Mouse (Mus musculus) MN1 (cell line): ENCODE measurements around the gene Mtf1.

ENCODE experiments used
- DNase-seq: peaks from one replicate; pipeline ENCODE4 v3.0.0-alpha.2; 2016; ENCODE audit warnings: low spot score

Gene Mtf1

DNA sequence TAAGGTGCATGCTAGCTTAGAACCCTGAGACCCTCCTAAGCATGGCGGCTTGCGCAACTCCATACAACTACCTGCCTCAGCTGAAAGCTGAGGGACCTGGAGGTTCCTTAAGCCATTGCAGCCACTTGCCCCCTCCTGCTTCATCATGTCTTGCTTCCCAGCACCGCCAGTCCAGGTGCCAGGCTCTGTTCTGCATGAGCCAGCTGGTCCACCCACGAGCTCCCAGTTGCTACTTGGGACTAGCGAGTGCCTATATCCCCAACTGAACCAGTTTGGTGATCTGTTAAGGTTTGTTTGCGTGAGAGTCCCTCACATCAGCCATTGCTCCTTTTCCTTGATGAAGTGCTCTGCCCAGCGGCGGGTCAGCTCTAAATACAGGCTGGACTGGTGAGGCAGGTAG lies 54.4 kb downstream of the Mtf1 start:
- DNase-seq: no peak

DNA sequence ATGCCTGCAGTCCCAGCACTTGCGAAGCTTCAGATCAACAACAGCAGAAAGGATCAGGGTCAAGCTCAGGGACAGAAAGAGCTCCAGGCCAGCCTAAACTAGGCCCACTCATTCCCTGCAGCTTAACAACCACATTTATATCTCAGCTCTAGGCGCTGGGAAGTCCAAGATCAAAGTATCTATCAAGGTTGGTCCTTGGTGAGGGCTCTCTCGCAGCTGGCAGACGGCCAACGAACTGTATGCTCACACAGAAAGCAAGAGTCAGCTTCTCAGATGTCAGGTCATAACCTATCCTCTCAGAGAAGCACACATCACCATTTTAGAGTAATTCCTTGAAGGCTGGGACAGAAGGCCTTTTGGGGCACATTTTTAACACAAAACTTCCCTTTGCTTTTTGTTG lies 56.5 kb downstream of the Mtf1 start:
- peak; percentile 54 for DNase-seq

DNA sequence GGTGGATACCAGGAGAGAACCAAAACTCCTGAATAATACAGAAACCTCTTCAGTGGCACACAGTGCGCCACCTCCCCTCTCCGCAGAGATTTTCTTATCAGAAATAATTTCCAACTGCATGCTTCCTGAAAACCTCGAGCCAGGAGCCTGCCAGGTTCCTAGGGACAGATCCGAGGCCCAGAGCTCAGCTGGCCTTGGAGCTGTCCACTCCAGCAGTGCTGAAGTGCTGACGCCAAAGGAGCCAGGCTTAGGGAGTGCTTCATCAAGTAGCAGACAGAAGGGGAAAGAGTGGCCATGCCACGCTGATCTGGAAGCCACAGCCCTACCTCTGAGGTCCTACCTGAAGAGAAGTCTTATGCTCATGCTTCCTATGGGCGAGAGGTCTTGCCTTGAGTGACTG lies 58.5 kb downstream of the Mtf1 start:
- no peak for DNase-seq

DNA sequence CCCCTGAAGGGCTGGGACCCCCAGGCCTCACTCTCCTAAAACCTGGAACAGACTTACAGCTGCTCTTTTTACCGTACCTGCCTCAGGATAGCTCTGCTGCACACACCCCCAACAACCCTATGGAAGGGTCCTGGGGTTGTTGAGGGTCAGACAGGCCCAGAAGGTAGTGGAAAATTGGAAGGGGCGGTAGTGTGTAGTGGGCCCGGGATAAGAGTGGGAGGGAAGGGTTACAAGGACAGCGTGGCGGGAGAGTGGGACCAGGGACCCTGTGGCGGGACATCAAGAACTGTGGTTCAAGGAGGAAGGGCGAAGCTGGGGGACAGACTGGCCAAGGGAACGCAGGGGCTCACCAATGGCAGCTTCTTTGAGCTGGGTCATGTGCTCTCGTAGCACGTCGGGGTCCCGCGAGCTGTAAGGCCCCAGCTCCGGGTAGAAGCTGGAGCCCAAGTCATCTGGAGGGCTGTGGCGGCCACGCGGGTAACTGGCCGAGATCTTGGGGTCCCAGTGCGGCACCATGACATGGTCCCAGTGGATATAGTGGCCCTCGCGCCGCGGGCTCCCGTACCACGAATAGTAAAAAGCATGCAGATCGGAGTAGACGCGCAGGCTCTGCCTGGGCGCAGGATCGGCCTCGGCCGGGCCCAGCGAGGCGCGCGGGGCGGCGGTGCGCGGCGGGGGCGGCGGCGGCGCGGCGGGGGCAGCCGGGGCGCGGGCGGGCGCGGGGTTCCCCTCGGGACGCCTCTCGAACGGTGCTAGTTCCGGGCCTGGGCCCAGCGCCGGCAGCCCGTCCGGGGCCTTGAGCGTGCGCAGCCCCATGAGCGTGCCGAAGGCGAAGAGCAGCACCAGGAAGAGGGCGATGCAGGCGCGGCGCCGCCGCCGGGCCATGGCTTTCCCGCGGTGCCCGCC lies 59.6 kb downstream of the Mtf1 start, which contains the start of gene Maneal:
Maneal (minus strand) TSS at position 889 of the 906 bp plus-strand sequence.
- DNase-seq: peak; percentile 36

DNA sequence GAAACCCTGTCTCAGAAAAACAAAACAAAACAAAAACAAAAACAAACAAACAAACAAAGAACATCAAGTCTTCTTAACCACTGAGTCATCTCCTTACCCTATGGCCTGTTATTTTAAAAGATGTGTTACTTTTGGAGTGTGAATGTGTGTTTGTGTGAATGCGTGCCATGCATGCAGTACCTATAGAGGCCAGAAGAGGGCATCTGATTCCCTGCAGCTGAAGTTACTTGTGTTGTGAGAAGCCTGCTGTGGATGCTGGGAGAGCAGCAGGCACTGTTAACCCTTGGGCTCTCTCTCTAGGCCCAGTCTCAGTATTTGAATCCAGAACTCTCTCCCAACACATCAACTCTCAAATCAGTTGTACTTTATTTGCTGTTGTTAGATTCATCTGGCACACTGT lies 70.8 kb downstream of the Mtf1 start:
- no peak for DNase-seq

DNA sequence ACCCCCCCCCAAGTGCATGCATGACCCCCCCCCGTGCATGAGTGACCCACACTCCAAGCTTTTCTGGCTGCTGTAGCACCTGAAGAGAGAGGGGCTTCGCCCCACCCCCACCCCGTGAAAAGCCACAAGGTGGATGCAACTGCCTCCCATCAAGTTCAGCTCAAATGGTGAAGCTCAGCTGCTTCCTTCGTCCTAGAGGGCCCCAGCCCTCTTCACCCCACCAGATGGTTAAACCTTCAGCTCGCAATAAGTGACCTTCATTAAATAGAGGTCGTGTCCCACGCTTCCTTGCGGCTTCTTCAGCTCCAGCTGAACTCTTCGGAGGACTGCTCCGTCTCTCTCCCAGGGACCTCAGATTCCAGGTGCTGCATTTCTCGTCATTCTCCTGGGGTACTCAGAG lies 78.7 kb downstream of the Mtf1 start, which contains the start of gene Epha10:
Epha10 (plus strand) TSS at position 301 of the 400 bp plus-strand sequence.
- DNase-seq: peak; percentile 19

DNA sequence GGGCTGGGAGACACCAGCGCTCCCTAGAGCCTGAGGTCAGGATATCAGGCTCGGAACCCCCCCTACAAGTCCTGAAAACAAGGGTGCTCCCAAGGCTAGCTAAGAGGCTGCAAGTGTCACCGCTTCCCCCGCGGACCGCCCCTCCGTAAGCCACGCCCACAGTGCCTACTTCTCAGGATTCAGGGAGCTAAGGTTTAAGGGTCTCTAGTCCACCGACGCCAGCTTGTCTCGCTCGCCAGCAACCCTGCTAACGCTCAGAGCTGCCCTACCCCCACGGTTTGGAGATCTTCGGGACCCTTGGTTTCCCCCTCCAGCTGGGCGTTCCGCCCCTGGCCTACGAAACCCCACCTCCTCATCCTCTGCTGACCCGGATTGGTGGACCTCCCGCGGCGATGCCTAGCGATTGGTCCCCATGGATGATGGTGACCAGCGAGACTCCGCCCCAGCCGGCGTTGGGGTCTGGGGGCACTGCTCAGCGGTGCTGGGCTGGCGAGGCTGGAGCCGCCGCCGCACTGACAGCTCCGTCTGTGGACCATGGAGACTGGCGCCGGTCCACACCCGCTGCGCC lies 79.5 kb downstream of the Mtf1 start:
- peak; percentile 81 for DNase-seq

DNA sequence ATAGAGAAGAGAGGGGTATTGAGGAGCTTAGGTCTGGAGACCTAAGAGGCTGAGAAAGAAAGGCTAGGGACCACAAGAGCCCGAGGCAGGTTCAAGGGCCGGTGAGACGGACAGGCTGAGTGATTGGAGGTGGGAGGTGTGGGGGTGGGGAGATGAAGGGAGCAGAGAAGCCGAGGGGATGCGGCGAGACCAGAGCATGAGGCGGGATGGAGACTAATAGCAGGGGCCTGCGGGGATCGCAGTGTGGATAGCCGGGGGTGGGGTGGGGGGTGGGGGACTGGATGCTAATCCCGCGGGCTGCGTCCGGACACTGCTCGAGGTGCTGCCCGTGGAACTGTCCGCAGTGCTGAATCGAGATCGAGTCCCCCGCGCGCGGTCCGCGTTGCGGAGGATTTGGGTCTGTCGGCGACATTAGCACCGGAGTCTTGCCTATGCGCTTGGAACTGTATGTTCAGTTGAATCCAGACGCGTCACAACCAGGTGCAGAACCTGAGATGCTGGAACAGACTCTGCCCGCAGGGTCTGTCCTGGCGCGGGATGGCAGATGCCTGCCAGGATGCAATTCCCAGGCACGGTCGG lies 80.3 kb downstream of the Mtf1 start:
- DNase-seq: peak; percentile 44

DNA sequence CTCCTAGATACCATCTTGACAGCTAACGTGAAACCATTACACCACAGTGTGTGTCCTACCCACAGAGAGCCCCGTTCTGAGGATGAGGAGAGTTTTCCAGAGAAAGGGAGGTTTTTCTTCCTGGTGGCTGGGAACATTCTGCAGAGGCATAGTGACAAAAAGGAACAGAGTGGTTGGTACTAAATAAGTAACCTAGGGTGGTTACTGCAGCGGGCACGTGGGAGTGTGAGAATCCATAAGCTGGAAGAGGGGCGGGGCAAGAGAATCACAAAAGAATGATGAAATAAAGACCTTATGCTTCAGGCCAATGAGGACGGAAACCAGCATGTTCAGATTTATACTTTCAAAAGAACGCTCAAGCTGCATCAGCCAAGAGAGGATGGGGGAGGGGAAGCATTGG lies 86.8 kb downstream of the Mtf1 start:
- no peak for DNase-seq

DNA sequence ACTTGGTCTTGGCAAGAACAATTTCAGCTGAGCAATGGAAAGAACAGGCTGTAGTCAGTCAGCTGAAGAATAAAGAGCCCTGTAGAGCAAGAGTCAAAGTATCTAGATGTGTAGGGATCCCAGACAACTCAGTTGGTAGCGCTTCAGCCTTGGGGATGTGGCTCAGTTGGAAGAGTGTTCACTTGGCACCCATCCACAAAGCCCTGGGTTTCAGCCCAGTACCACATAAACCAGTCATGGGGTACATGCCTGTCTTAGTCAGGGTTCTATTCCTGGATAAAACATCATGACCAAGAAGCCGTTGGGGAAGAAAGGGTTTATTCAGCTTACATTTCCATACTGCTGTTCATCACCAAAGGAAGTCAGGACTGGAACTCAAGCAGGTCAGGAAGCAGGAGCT lies 88.0 kb downstream of the Mtf1 start:
- DNase-seq: no peak

DNA sequence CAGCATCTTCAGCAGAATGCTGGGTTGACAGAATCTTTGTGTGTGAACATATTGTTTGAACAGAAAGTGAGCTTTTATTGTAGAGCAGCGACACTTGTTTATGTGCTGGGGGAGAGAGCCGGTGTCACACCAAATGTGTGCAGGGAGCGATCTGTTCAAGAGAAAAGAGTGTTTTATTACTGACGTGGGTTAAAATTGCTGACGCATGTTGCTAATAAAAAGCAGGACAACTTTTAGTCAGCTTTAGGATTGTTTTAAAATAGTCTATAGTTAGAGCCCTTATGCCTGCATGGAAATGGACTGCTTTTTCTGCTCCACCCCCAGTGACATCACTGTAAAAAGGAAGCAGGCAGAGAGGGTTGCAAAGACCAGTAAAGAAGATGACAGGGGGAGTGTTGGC lies 88.9 kb downstream of the Mtf1 start:
- no peak for DNase-seq

DNA sequence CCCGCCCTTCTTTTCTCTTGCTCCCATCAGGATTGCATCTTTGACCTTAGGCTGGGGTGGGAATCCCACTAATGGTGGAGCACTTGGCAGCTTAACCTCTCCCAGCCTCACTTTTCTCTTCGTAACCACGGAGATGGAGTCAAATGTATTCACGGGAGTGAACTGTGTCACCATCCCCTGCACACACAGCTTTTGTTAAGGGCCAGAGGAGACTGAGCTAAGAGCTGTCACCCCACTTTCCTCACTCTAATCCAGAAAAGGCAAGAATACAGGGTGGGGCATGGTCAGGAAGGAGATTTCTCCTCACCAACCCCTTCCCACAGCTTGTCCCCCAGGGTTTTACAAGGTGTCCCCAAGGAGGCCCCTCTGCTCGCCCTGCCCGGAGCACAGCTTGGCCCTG lies 91.9 kb downstream of the Mtf1 start:
- no peak for DNase-seq

DNA sequence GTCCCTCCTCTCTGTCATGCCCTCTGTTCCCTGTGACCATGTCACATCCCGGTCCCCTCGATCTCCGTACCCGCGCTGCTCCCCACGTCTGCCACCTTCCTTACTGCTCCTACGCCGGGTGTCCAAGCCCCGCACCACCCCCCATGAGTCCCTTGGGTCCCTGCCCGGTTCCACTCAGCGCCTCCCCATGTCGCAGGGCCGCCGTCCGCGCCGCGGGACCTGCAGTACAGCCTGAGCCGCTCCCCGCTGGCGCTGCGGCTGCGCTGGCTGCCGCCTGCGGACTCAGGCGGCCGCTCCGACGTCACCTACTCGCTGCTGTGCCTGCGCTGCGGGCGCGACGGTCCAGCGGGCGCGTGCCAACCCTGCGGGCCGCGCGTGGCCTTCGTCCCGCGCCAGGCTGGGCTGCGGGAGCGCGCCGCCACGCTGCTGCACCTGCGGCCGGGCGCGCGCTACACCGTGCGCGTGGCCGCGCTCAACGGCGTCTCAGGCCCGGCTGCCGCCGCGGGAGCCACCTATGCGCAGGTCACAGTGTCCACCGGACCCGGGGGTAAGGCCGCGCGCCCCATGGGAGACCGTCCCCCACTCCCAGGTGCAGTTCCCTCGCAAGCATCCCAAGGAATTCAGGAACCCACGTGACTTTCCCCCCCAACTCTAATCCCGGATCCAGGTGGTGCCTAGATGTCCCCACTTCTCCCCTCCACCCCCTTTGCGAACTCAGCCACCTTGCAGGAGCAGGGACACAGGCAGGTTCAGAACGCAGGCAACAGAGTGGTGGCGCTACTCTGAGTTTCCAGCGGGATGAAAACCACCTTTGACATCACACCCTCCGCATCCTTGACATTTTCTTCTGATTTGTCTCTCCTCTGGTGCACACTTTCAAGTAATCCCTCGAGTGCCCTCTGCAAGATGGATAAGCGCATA lies 92.9 kb downstream of the Mtf1 start:
- peak; percentile 22 for DNase-seq

DNA sequence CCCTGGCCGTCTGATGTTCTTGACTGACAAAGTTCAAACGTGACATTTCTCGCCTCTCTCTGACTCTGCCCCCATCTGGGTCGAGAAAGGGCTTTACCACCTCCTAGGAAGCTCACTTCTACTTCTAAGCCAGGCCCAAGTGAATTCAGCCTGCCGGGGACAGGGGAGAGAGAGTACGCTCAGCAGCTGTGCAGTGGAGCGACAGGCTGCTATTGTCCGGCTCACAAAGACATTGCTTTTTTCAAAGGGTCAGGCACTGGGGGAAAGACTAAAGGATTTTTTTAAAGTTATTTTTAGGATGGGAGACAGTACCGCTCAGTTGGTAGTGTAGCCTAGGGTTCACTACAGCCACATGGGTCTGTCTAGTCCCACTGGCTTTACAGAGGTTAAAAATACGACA lies 96.5 kb downstream of the Mtf1 start:
- DNase-seq: no peak
